Mouse (Mus musculus) kidney, embryonic 16.5 days (tissue): ENCODE data around the gene Laptm4a. TPM values are rescaled to one million over a fixed set of nuclear protein-coding genes. Genes with fewer than 3 reads are reported as not detected.

ENCODE experiments used
- ATAC-seq: fragments of 200-750 bp; cut with Nextera tagmentation; 2 replicates; pipeline ENCODE4 v1.8.0; 2017; ENCODE audit warnings: moderate TSS enrichment; ENCODE audit not compliant: low FRiP score, low TSS enrichment
- H3K27ac ChIP-seq: fragments of 300-500 bp; sonication (generic); 2 replicates; pipeline ENCODE4 v1.5.1; 2014; ENCODE audit warnings: low read length
- H3K27me3 ChIP-seq: fragments of 300-500 bp; sonication (generic); 2 replicates; pipeline ENCODE4 v1.6.1; 2014; ENCODE audit warnings: low read length, control low read depth, mixed read lengths; ENCODE audit not compliant: insufficient read depth
- H3K36me3 ChIP-seq: fragments of 300-500 bp; sonication (generic); 2 replicates; pipeline ENCODE4 v1.6.1; 2014; ENCODE audit warnings: low read length, control low read depth, mixed read lengths; ENCODE audit not compliant: insufficient read depth
- H3K4me1 ChIP-seq: fragments of 300-500 bp; sonication (generic); 2 replicates; pipeline ENCODE4 v1.6.1; 2014; ENCODE audit warnings: low read length, control low read depth, mixed read lengths; ENCODE audit not compliant: insufficient read depth
- H3K4me2 ChIP-seq: fragments of 300-500 bp; sonication (generic); replicated peaks from 2 replicates; pipeline ENCODE4 v1.6.1; 2014; ENCODE audit warnings: low read depth, low read length
- H3K4me3 ChIP-seq: fragments of 300-500 bp; sonication (generic); 2 replicates; pipeline ENCODE4 v1.5.1; 2014; ENCODE audit warnings: mild to moderate bottlenecking, low read length
- H3K9ac ChIP-seq: fragments of 300-500 bp; sonication (generic); replicated peaks from 2 replicates; pipeline ENCODE4 v1.6.1; 2014; ENCODE audit warnings: low read length
- H3K9me3 ChIP-seq: fragments of 300-500 bp; sonication (generic); 2 replicates; pipeline ENCODE4 v1.6.1; 2016; ENCODE audit warnings: low read length, control low read depth
- WGBS: fragments of 180-500 bp; shearing (Covaris S2); extraction: QIAGEN DNeasy Blood & Tissue Kit; methylation state at CpG from one replicate; pipeline ENCODE4 v1.1.7; 2014; 5-methylcytosine and 5-hydroxymethylcytosine counted together
- polyA plus RNA-seq: library from polyadenylated mRNA; unstranded; fragments of >200 nt; fragmentation: Nextera tagmentation; extraction: Ambion mirVana; gene quantifications from 2 replicates; pipeline ENCODE4 v1.2.1, GENCODE M21; 2015

Gene Laptm4a
- polyA plus RNA-seq, 1 experiment from 2014 or later: 343 TPM

DNA sequence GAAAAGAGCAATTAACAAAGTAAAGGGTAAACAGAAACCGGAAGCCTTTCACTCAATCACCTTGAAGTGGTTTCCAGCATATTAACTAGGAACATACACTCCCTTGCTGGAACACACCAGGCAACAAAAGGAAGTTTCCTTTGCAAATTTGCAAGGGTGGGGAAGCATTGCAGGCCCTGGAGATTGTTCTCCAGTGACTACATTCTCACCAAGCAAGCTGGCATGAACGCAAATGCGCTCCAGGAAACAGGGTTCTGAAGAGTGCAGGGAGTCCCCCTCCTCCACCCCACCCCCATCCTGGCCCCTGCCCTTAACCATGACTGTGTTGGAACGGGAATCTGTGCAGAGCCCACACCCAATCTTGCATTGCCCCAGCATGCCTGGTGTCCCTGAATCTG lies 36.3 kb upstream of the Laptm4a start:
- H3K4me3 ChIP-seq: 0 out of 2 replicates have a peak overlapping the region, but pooled peaks have one; percentile 19
- H3K4me1 ChIP-seq: peaks cover 14% of the 10 kb centered on the region
- 6% methylated on average over 4 of the region's 4 CpGs for WGBS
- ATAC-seq: peak; percentile 52; the same call in 1 of the 2 replicates
- no peaks in the 10 kb centered on the region for H3K27me3 ChIP-seq
- no peaks in the 10 kb centered on the region for H3K36me3 ChIP-seq
- H3K4me2 ChIP-seq: peak overlapping the region; percentile 40
- H3K9me3 ChIP-seq: no peaks in the 10 kb centered on the region
- H3K9ac ChIP-seq: peak overlapping the region; percentile 23; the same call in 1 of the 2 replicates
- H3K27ac ChIP-seq: peak overlapping the region; percentile 15; the same call in 1 of the 2 replicates

DNA sequence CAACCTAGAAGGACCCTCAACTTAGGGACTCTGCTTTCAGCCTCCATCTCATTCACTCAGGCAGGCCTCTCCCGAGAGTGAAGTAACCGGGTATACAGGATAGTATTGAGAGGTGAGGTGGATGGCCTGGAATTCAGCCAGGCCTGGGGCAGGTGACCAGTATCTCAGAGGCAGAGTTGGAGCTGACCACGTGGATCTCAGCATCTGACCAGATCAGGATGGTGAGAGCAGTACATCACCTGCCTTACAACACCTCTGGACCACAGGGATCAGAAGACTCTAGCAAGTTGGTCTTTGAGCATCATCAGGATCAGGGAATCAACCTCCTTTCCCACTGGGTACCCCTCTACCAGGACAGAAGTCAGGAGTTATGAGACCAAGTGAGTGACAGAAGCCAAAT lies 35.5 kb upstream of the Laptm4a start:
- H3K4me2 ChIP-seq: no peak overlapping the region
- WGBS: 59% methylated on average over 3 of the region's 3 CpGs
- no peak for ATAC-seq
- H3K4me1 ChIP-seq: peaks cover 14% of the 10 kb centered on the region
- no peaks in the 10 kb centered on the region for H3K36me3 ChIP-seq
- H3K9ac ChIP-seq: no peak overlapping the region; the same call in 1 of the 2 replicates
- no peaks in the 10 kb centered on the region for H3K27me3 ChIP-seq
- no peak overlapping the region for H3K27ac ChIP-seq
- no peak overlapping the region for H3K4me3 ChIP-seq
- H3K9me3 ChIP-seq: no peaks in the 10 kb centered on the region

DNA sequence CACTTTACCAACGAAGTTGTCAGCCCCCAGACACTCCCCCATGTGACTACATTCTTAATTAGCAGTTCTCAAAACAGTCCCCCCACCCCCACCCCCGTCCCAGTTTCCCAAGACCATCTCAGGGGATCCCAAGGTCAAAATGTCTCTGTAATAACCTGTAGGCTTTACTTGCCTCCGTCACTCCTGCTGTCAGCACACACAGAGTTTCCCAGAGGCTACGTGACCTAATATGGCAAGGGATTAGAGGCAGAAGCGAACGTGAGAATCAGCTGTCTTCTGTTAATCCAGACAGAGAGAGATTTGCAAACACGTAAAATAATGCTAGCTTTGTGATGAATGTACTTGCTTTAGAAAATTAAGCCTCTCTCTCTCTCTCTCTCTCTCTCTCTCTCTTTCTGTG lies 33.0 kb upstream of the Laptm4a start:
- no peak overlapping the region for H3K27ac ChIP-seq

DNA sequence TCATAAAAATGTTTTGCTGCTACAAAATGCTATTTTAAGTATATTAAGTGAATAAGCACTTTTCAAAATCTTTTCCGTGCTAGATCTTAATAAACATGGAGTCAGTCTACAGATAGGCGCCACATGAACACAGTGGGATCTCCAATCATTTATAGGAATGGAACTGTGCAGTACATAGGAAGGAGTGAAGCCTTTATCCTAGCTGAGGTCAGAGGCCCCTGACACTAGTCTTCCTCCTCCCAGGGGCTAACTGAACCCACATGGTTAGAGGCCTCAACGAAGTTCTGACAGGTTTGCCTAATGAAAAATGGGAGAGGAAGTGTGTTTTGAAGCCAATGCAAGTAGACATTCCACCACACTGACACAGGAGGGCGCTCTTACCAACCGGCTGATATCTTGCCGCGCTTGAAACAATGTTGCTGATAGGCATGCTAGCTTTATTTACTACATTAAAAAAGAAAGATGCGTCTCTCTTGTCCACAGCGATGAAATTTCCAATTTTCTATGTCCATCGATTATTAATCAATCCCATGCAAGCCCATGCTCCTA lies 32.3 kb upstream of the Laptm4a start:
- Histone ChIP-seq H3K4me3 (no peak overlapping the region), H3K27ac (no peak overlapping the region), H3K36me3 (no peaks in the 10 kb centered on the region), H3K4me2 (no peak overlapping the region), H3K9me3 (no peaks in the 10 kb centered on the region), H3K4me1 (peaks cover 20% of the 10 kb centered on the region), H3K27me3 (no peaks in the 10 kb centered on the region), H3K9ac (no peak overlapping the region)
- 22% methylated on average over 10 of the region's 10 CpGs for WGBS
- no peak for ATAC-seq

More for the DNA sequence above, 33.0 kb upstream of the Laptm4a start:
- H3K36me3 ChIP-seq: no peaks in the 10 kb centered on the region
- no peak overlapping the region for H3K4me2 ChIP-seq
- no peaks in the 10 kb centered on the region for H3K9me3 ChIP-seq
- 47% methylated on average over 7 of the region's 7 CpGs for WGBS
- H3K27me3 ChIP-seq: no peaks in the 10 kb centered on the region
- H3K4me3 ChIP-seq: no peak overlapping the region
- no peak for ATAC-seq
- H3K9ac ChIP-seq: no peak overlapping the region
- peaks cover 20% of the 10 kb centered on the region for H3K4me1 ChIP-seq

DNA sequence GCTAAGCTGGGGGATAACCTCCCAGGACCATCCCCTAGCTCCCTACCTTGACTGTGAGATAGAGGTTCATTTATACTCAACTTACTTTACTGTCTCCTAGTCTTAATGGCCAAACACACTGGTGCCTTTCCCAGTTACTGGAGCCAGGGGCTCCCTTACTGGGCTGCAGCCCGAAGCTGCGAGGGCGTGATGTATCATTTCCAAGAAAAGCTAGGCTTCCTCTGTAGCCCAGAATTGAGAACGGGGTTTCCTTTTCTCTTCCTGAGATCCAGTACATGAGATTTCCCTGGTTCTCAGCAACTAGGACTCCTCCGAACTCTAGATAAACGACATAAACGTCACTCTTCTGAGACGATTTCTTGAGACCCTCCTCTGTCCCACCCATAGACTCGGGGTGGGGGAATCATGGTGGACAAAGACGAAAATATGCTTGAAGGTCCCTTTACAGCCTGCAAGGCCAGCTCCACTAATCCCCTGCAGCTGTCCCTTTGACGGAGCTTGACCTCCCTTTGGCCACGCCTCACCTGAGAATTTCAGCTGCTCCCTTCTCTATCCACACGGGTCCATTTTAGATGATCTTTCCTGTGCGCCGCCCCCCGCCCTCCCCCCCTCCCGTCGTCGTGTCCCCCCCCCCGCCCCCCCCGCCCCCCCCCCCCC lies 28.5 kb upstream of the Laptm4a start:
- Histone ChIP-seq H3K9me3 (no peaks in the 10 kb centered on the region), H3K4me2 (peak overlapping the region; percentile 53), H3K4me1 (peaks cover 10% of the 10 kb centered on the region; the same call in 1 of the 2 replicates), H3K27ac (no peak overlapping the region), H3K9ac (peak overlapping the region; percentile 37), H3K27me3 (no peaks in the 10 kb centered on the region), H3K4me3 (peak overlapping the region; percentile 31), H3K36me3 (no peaks in the 10 kb centered on the region)
- WGBS: 25% methylated on average over 16 of the region's 21 CpGs
- ATAC-seq: no peak

DNA sequence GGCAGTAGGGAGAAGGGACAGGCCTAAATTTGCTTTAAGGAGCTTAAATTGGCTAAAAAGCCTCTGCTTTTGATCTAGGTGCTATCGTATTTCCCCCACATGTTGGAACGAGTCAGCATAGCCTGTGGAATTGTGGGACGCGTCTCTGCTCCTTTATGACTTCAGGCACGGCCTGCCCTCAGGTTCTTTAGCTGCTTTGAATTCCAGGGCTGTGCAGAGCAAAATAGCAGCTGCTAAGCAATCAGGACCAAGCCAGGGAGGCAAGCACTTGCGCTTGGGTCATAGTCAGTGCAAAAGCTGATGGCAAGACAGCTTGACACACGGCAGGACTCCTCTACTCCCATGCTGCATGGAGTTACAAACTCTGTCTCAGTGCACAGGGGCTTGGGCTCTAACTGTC lies 24.3 kb upstream of the Laptm4a start:
- peak overlapping the region; percentile 35; the same call in 1 of the 2 replicates for H3K9ac ChIP-seq
- no peaks in the 10 kb centered on the region for H3K9me3 ChIP-seq
- 24% methylated on average over 7 of the region's 7 CpGs for WGBS
- H3K4me3 ChIP-seq: no peak overlapping the region
- no peaks in the 10 kb centered on the region for H3K36me3 ChIP-seq
- no peak for ATAC-seq
- no peak overlapping the region for H3K4me2 ChIP-seq
- peak overlapping the region; percentile 45; the same call in 1 of the 2 replicates for H3K27ac ChIP-seq
- no peaks in the 10 kb centered on the region for H3K27me3 ChIP-seq
- peaks cover 25% of the 10 kb centered on the region for H3K4me1 ChIP-seq

DNA sequence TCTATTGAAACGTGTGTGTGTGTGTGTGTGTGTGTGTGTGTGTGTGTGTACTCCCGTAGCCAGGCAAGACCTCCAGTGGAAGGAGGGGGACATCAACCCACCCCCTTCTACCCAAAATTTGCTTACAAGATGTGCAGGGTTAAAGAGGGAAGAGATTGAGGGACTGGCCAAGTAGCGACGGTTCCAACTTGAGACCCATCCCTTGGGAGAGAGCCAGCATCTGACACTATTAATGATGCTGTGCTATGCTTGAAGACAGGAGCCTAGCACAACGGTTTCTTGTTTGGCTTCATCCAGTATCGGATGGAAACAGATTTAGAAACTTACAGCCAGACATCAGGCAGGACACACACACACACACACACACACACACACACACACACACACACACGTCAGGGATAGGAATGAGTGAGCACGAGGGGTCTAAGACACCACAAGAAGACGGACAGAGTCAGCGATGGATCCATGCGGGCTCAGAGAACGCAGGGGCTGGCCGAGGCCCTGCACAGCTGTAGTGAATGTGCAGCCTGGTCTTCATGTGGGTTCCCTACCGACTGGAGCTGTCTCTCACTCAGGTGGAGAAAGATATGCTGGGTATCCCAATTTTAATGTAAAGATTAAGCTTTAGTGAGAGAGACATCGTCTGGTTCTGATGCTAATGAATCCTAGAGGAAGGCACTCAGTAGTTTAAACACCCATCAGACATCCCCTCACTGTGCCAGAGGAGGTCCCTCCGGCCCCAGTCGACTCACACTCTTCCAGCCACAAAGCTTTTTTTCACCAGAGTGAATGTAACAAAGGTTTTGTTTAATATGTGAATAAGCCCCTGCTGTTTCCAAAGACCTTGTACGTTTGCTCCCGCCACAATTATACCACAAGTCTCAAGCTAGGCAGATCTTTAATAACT lies 22.3 kb upstream of the Laptm4a start:
- H3K36me3 ChIP-seq: no peaks in the 10 kb centered on the region
- H3K27me3 ChIP-seq: no peaks in the 10 kb centered on the region
- 75% methylated on average over 19 of the region's 19 CpGs for WGBS

DNA sequence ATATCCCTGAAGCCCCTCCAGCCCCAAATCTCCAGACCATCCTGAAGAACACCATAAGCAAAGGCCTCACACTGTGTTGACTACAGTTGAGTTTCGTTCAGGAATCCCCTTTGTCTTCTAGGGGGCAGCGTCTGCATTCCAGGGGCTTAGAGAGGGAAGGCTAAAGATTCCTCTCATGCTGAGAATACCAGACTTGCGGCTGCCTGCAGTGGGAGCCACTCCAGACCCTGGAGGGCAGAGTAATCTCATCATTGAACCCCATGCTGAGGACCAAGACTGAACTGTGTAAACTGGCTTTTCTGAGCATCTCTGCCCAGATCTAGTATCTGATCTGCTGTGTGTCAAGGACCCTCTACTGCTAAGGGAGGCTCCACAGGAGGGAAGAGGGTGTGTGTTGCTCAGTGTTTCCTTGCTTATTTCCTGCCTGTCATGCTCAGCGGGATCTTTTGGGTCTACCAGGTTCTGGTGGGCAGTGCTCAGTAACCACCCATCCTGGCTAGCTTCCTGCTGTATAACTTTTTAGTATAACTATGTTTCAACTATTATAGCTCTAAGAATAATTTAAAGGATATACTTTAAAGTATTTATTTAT lies 21.3 kb upstream of the Laptm4a start:
- H3K27me3 ChIP-seq: no peaks in the 10 kb centered on the region
- H3K4me3 ChIP-seq: no peak overlapping the region
- 51% methylated on average over 4 of the region's 4 CpGs for WGBS
- no peaks in the 10 kb centered on the region for H3K36me3 ChIP-seq
- no peak overlapping the region for H3K9ac ChIP-seq
- H3K27ac ChIP-seq: no peak overlapping the region; the same call in 1 of the 2 replicates
- H3K4me2 ChIP-seq: no peak overlapping the region
- H3K9me3 ChIP-seq: no peaks in the 10 kb centered on the region
- ATAC-seq: no peak
- peaks cover 18% of the 10 kb centered on the region for H3K4me1 ChIP-seq

More for the DNA sequence above, 22.3 kb upstream of the Laptm4a start:
- no peak overlapping the region for H3K4me2 ChIP-seq
- peaks cover 18% of the 10 kb centered on the region for H3K4me1 ChIP-seq
- no peak for ATAC-seq
- no peak overlapping the region for H3K9ac ChIP-seq
- H3K4me3 ChIP-seq: no peak overlapping the region
- H3K9me3 ChIP-seq: no peaks in the 10 kb centered on the region
- H3K27ac ChIP-seq: no peak overlapping the region

DNA sequence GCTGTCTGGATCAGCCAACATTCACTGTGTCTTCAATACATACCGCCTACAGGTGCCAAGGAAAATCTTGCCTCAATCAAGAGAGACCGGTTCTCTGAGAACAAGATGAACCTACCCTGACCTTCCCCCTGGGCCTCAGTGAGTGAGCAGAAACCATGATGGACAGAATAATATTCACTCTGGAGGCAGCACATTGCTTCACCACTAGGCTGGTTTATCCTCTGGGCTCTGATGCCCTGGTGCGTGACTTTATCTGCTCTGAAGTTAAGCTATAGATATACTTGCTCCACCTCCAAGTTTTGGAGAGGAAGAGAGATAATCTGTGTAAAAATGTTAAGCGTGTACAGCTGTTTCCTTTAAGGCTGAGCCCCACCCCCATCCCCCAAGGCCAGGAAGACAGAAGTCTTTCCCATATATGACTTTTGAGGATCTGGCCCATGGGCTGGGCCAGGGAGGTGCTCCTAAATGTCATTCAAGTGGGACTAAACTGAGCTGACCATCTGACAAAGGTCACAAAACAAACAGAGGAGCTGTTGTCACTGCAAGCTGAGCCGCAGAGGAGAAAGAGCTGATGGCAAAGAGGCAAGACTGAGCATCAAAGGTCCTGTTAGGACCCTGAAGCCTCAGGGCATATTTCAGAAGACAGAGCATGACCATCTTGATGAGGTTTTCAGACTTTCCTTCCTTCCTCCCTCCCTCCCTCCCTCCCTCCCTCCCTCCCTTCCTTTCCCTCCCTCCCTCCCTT lies 20.4 kb upstream of the Laptm4a start:
- Histone ChIP-seq H3K4me1 (peaks cover 18% of the 10 kb centered on the region), H3K27me3 (no peaks in the 10 kb centered on the region), H3K9me3 (no peaks in the 10 kb centered on the region), H3K27ac (peak overlapping the region; percentile 65), H3K36me3 (no peaks in the 10 kb centered on the region), H3K9ac (0 out of 2 replicates have a peak overlapping the region, but pooled peaks have one; percentile 8), H3K4me2 (no peak overlapping the region), H3K4me3 (no peak overlapping the region)
- 18% methylated on average over 5 of the region's 5 CpGs for whole genome bisulfite sequencing
- peak; percentile 41; the same call in 1 of the 2 replicates for ATAC-seq
